Mouse (Mus musculus) kidney, postnatal 25 days (tissue): ENCODE results near the gene Iqcd.
A peak's percentile ranks its signal among the peaks of the same experiment; 100 is the strongest.

Experiments
- DNase-seq, 2 experiments: peaks; one replicate each; pipeline ENCODE4 v3.0.0; 2021; ENCODE audit warnings: mixed read lengths in 2 of 2

Iqcd gene

GRCm38 (mm10) chr5:120631128-120631527, 42.3 kb downstream of the Iqcd start:
- no peak for DNase-seq

GRCm38 (mm10) chr5:120631892-120632291, 43.1 kb downstream of the Iqcd start:
- DNase-seq, result no peak

GRCm38 (mm10) chr5:120634131-120634530, 45.3 kb downstream of the Iqcd start, which contains the start of gene Cfap73:
TSS of gene Cfap73 (minus strand) at chr5:120634235.
- DNase-seq, result no peak

GRCm38 (mm10) chr5:120634860-120635259, 46.0 kb downstream of the Iqcd start:
- no peak for DNase-seq

GRCm38 (mm10) chr5:120635633-120636032, 46.8 kb downstream of the Iqcd start:
- DNase-seq, result peak in 1 of 2 experiments; percentile 19

GRCm38 (mm10) chr5:120640094-120640493, 51.3 kb downstream of the Iqcd start:
- no peak for DNase-seq

GRCm38 (mm10) chr5:120643365-120644085, 54.7 kb downstream of the Iqcd start:
- DNase-seq, result peak; percentile 58 to 75

GRCm38 (mm10) chr5:120644227-120644626, 55.4 kb downstream of the Iqcd start:
- no peak for DNase-seq

- peak; percentile 75 to 86 for DNase-seq
Observed at GRCm38 (mm10) chr5:120645851-120646250, 57.0 kb downstream of the Iqcd start.

GRCm38 (mm10) chr5:120647361-120647760, 58.5 kb downstream of the Iqcd start:
- no peak for DNase-seq

- peak; percentile 25 to 71 for DNase-seq
Observed at GRCm38 (mm10) chr5:120647814-120648491, 59.1 kb downstream of the Iqcd start.

GRCm38 (mm10) chr5:120648569-120649373, 60.0 kb downstream of the Iqcd start, which contains the start of gene Rasal1:
TSS of gene Rasal1 (plus strand) at chr5:120648812.
- DNase-seq, result peak; percentile 19 to 67

GRCm38 (mm10) chr5:120649374-120649933, 60.6 kb downstream of the Iqcd start:
- DNase-seq, result no peak

- no peak for DNase-seq
Observed at GRCm38 (mm10) chr5:120649938-120650337, 61.1 kb downstream of the Iqcd start.

- DNase-seq, result no peak
Observed at GRCm38 (mm10) chr5:120651230-120651629, 62.4 kb downstream of the Iqcd start.

- no peak for DNase-seq
Observed at GRCm38 (mm10) chr5:120652915-120653701, 64.3 kb downstream of the Iqcd start.

- no peak for DNase-seq
Observed at GRCm38 (mm10) chr5:120653873-120654272, 65.1 kb downstream of the Iqcd start.

GRCm38 (mm10) chr5:120656281-120656751, 67.5 kb downstream of the Iqcd start:
- no peak for DNase-seq
